In genomic region chr7:127773664-127774384, GRCm38 (mm10) we compare ENCODE assay signal across 9 mouse cellular contexts. TPM values are rescaled to one million over a fixed set of nuclear protein-coding genes. Genes with fewer than 3 reads are reported as not detected.
DNase-seq lines count a peak whose midpoint lies in the region; ATAC-seq and TF ChIP-seq lines count a peak whose summit lies in the region.
"Had no signal": no experiment of that assay in that cellular context is flagged by ENCODE, and none has a peak within 500 bp of the region (broad histone marks: within the 10 kb centered on the region; RNA-seq: fewer than 3 reads in every experiment).

No protein-coding gene starts in this region.

- H3K36me3 ChIP-seq in forebrain, embryonic 14.5 days (ENCODE audit: control insufficient read depth, insufficient read depth, low read length): peaks cover 4% of the 10 kb centered on the region; the same call in 1 of the 2 replicates
- 0 out of 2 replicates have a peak, but pooled peaks cover 16% of the 10 kb centered on the region for H3K36me3 ChIP-seq in lung, embryonic 14.5 days (ENCODE audit: insufficient read depth)

- H3K4me3 ChIP-seq in brown adipose tissue, adult 24 weeks (ENCODE audit: insufficient read depth, low read depth, low read length): no peak overlapping the region
- no peak overlapping the region for H3K4me3 ChIP-seq in forebrain, embryonic 14.5 days (ENCODE audit: low read depth, low read length)
- H3K4me3 ChIP-seq in lung, embryonic 14.5 days (ENCODE audit: low read depth, low read length): no peak overlapping the region
- H3K4me3 ChIP-seq: liver, embryonic 15.5 days had no signal

- ATAC-seq in forebrain, embryonic 14.5 days: no peak
- ATAC-seq in lung, embryonic 14.5 days (ENCODE audit: insufficient read depth): no peak

- no peak overlapping the region for H3K9ac ChIP-seq in forebrain, embryonic 14.5 days (ENCODE audit: low read length)
- no peak overlapping the region for H3K9ac ChIP-seq in lung, embryonic 14.5 days
- H3K9ac ChIP-seq: liver, embryonic 15.5 days had no signal

- H3K27ac ChIP-seq in brown adipose tissue, adult 24 weeks (replicated peaks; ENCODE audit: low read depth, low read length): 0 out of 2 replicates have a peak overlapping the region, but pooled peaks have one; percentile 7
- no peak overlapping the region for H3K27ac ChIP-seq in forebrain, embryonic 14.5 days (ENCODE audit: low read depth, low read length)
- H3K27ac ChIP-seq in lung, embryonic 14.5 days (ENCODE audit: low read depth): no peak overlapping the region
- H3K27ac ChIP-seq: liver, embryonic 15.5 days had no signal

- TF ChIP-seq CTCF in lung, embryonic 14.5 days (IDR thresholded peaks at IDR 0.05; ENCODE audit: low read depth): peak; percentile 79

- DNase-seq in frontal cortex, postnatal 36 days (ENCODE audit: low spot score in 2 of 2): peak; percentile 51 to 65
- DNase-seq in frontal cortex, postnatal 25 days (ENCODE audit: low spot score in 2 of 2): no peak
- DNase-seq in CD8-positive naive resting alpha-beta T cell, adult 2 months (ENCODE audit: low read depth in 2 of 2, low spot score in 2 of 2): peak; percentile 63 to 75
- DNase-seq in forebrain, embryonic 14.5 days (ENCODE audit: low spot score): peak; percentile 75
- DNase-seq in kidney, postnatal 10 days: peak; percentile 84
- peak; percentile 86 for DNase-seq in lung, embryonic 14.5 days
- peak; percentile 52 to 67 for DNase-seq in spleen, adult 18-20 months

- H3K4me1 ChIP-seq in brown adipose tissue, adult 24 weeks (ENCODE audit: control insufficient read depth, insufficient read depth, insufficient read length, low read length): peaks cover 10% of the 10 kb centered on the region
- peaks cover 28% of the 10 kb centered on the region for H3K4me1 ChIP-seq in forebrain, embryonic 14.5 days (ENCODE audit: control insufficient read depth, insufficient read depth, low read length)
- 0 out of 2 replicates have a peak, but pooled peaks cover 7% of the 10 kb centered on the region for H3K4me1 ChIP-seq in lung, embryonic 14.5 days (ENCODE audit: insufficient read depth)

- no peaks in the 10 kb centered on the region for H3K9me3 ChIP-seq in forebrain, embryonic 14.5 days (replicated peaks; ENCODE audit: control insufficient read depth, low read length)
- no peaks in the 10 kb centered on the region for H3K9me3 ChIP-seq in lung, embryonic 14.5 days (ENCODE audit: low read depth, low read length)
- H3K9me3 ChIP-seq: liver, embryonic 15.5 days had no signal

- H3K4me2 ChIP-seq in forebrain, embryonic 14.5 days (ENCODE audit: low read length): no peak overlapping the region
- H3K4me2 ChIP-seq in lung, embryonic 14.5 days: no peak overlapping the region
- H3K4me2 ChIP-seq: liver, embryonic 15.5 days had no signal

- no peaks in the 10 kb centered on the region for H3K27me3 ChIP-seq in forebrain, embryonic 14.5 days (replicated peaks; ENCODE audit: control insufficient read depth, insufficient read depth, low read length)
- H3K27me3 ChIP-seq in lung, embryonic 14.5 days (ENCODE audit: insufficient read depth, low read length): no peaks in the 10 kb centered on the region
- H3K27me3 ChIP-seq: liver, embryonic 15.5 days had no signal

- WGBS in forebrain, embryonic 14.5 days: 48% methylated on average over 9 of the region's 9 CpGs
- 38% methylated on average over 9 of the region's 9 CpGs for WGBS in lung, embryonic 14.5 days

RNA-seq across cellular contexts. Expression of gene Setd1a, which starts 2.6 kb away (rescaled TPM):
- polyA plus RNA-seq in brown adipose tissue, adult 24 weeks (2012; ENCODE audit: insufficient read depth, insufficient read length, missing spikeins): 11.7 and 13.6 TPM in 2 replicates
- 17.0 and 18.0 TPM in 2 replicates for polyA plus RNA-seq in forebrain, embryonic 14.5 days (2014; fragmentation: Nextera tagmentation; extraction: Ambion mirVana)
- polyA plus RNA-seq in lung, embryonic 14.5 days (2014; fragmentation: Nextera tagmentation; extraction: Ambion mirVana): 27.2 and 30.1 TPM in 2 replicates

RNA-seq across cellular contexts. Expression of gene Orai3, which starts 4.2 kb away (rescaled TPM):
- 16.8 and 23.1 TPM in 2 replicates for polyA plus RNA-seq in brown adipose tissue, adult 24 weeks (2012; ENCODE audit: insufficient read depth, insufficient read length, missing spikeins)
- polyA plus RNA-seq in forebrain, embryonic 14.5 days (2014; fragmentation: Nextera tagmentation; extraction: Ambion mirVana): 3.3 and 4.2 TPM in 2 replicates
- polyA plus RNA-seq in lung, embryonic 14.5 days (2014; fragmentation: Nextera tagmentation; extraction: Ambion mirVana): 19.2 and 21.8 TPM in 2 replicates

RNA-seq across cellular contexts. Expression of gene Gm49388, which starts 11.6 kb away (rescaled TPM):
- polyA plus RNA-seq in brown adipose tissue, adult 24 weeks (2012; ENCODE audit: insufficient read depth, insufficient read length, missing spikeins): 0.54 TPM in 1 of 2 replicates, not detected in the other
- polyA plus RNA-seq in forebrain, embryonic 14.5 days (2014; fragmentation: Nextera tagmentation; extraction: Ambion mirVana): not detected in 2 replicates
- 0.43 TPM in 1 of 2 replicates, not detected in the other for polyA plus RNA-seq in lung, embryonic 14.5 days (2014; fragmentation: Nextera tagmentation; extraction: Ambion mirVana)
- polyA plus RNA-seq: liver, embryonic 15.5 days had no signal

RNA-seq across cellular contexts. Expression of gene Hsd3b7, which starts 26.6 kb away (rescaled TPM):
- polyA plus RNA-seq in brown adipose tissue, adult 24 weeks (2012; ENCODE audit: insufficient read depth, insufficient read length, missing spikeins): 39.6 and 47.1 TPM in 2 replicates
- polyA plus RNA-seq in forebrain, embryonic 14.5 days (2014; fragmentation: Nextera tagmentation; extraction: Ambion mirVana): 6.9 and 9.7 TPM in 2 replicates
- polyA plus RNA-seq in lung, embryonic 14.5 days (2014; fragmentation: Nextera tagmentation; extraction: Ambion mirVana): 13.6 and 18.3 TPM in 2 replicates

RNA-seq across cellular contexts. Expression of gene Fbxl19, which starts 29.5 kb away (rescaled TPM):
- polyA plus RNA-seq in brown adipose tissue, adult 24 weeks (2012; ENCODE audit: insufficient read depth, insufficient read length, missing spikeins): 2.7 and 3.2 TPM in 2 replicates
- 7.2 and 7.8 TPM in 2 replicates for polyA plus RNA-seq in forebrain, embryonic 14.5 days (2014; fragmentation: Nextera tagmentation; extraction: Ambion mirVana)
- polyA plus RNA-seq in lung, embryonic 14.5 days (2014; fragmentation: Nextera tagmentation; extraction: Ambion mirVana): 5.3 and 5.6 TPM in 2 replicates

Comparison
In these comparisons a context has a peak if more than half of its experiments do, and no peak if none do; other contexts are left out.
1. DNase-seq: peak in frontal cortex, postnatal 36 days (2 of 2), CD8-positive naive resting alpha-beta T cell, adult 2 months (2 of 2), forebrain, embryonic 14.5 days (single experiment), kidney, postnatal 10 days (single experiment), lung, embryonic 14.5 days (single experiment) and spleen, adult 18-20 months (2 of 2); none in frontal cortex, postnatal 25 days (0 of 2).